Mouse (Mus musculus): ENCODE data around the gene C1qa. TPM values are rescaled to one million over a fixed set of nuclear protein-coding genes. Genes with fewer than 3 reads are reported as not detected.

C1qa gene
- total RNA-seq, 1 experiment, result not detected

DNA sequence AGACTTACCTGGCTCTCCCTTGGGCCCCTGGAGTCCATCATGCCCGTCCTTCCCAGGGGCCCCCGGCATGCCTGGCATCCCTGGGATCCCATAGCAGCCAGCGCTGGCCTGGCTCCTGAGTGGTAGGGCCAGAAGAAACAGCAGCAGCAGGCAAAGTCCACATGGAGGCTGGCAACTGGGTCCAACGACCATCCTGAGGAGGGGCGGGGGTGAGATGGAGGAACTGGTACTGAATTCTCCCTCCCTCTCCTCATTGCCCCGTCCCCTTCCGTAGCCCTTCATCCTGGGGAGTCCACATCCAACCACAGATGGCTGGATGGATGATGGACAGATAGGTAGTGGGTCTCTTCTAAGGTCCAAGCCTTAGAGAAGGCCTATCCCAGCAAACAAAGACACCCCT, 6.2 kb downstream of the C1qa start:
- no peaks in the 10 kb centered on the region for H3K9me3 ChIP-seq (ENCODE audit: control insufficient read depth, insufficient read depth, low read depth, low read length)
- no peak overlapping the region for H3K4me3 ChIP-seq (ENCODE audit: insufficient read depth in 1 of 2, low read depth in 1 of 2, low read length in 2 of 2, poor library complexity in 1 of 2, severe bottlenecking in 1 of 2)
- in situ Hi-C loops (cut with MboI; ENCODE audit: low sequenced_read_pairs in 2 of 2, unreplicated experiment in 2 of 2), result loop anchor here in 1 of 2 experiments (5.0 kb wide), 1 partner anchor 180 kb away; no protein-coding TSS in a partner anchor
- H3K4me1 ChIP-seq (ENCODE audit: control insufficient read depth in 2 of 2, insufficient read depth in 2 of 2, low read length in 2 of 2, poor library complexity in 1 of 2), result peaks cover 0 to 14% of the 10 kb centered on the region in 2 experiments; a peak in 1 of 4 replicates
- H3K9ac ChIP-seq (ENCODE audit: insufficient read depth, low read depth, low read length, poor library complexity, severe bottlenecking), result no peak overlapping the region
- no peak overlapping the region for H3K27ac ChIP-seq (ENCODE audit: insufficient read depth, low read depth, low read length, poor library complexity, severe bottlenecking)
- no peaks in the 10 kb centered on the region for H3K36me3 ChIP-seq (ENCODE audit: control insufficient read depth, insufficient read depth, low read length, poor library complexity, severe bottlenecking)
- no peak for DNase-seq (ENCODE audit: low read depth, low spot score)
- TF ChIP-seq ZC3H11A (IDR thresholded peaks at IDR 0.05; ENCODE audit: borderline replicate concordance, low read depth, low read length) (no peak), ZNF384 (IDR thresholded peaks at IDR 0.05; ENCODE audit: low read depth, low read length) (no peak), CHD2 (IDR thresholded peaks at IDR 0.05; ENCODE audit: low read depth, low read length) (no peak), HCFC1 (IDR thresholded peaks at IDR 0.05; ENCODE audit: borderline replicate concordance, insufficient read depth, low read length) (no peak), MAFK (IDR thresholded peaks at IDR 0.05; ENCODE audit: insufficient read depth, low read depth, low read length) (no peak)

DNA sequence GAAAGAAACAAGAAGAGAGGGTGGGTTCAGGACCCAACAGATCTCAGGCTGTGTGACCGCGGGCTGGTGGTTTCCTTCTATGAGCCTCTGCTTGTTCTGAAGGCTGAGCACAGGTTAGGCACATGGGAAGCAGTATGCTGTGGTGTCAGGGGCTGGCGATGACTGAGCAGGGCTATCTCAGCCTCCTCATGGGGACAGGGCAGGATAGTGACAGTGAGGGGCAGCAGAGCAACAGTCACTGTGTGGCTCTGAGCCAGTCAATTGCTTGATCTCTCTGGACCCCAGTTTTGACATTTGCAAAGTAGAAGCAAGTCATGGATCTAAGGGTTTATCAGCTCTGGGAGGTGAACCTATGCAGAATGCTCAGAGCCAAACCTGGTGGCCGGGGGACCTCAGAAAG, 7.5 kb downstream of the C1qa start:
- H3K27ac ChIP-seq (ENCODE audit: insufficient read depth, low read depth, low read length, poor library complexity, severe bottlenecking), result no peak overlapping the region
- peaks cover 0 to 14% of the 10 kb centered on the region in 2 experiments; a peak in 1 of 4 replicates for H3K4me1 ChIP-seq (ENCODE audit: control insufficient read depth in 2 of 2, insufficient read depth in 2 of 2, low read length in 2 of 2, poor library complexity in 1 of 2)
- no peak for TF ChIP-seq ZC3H11A (IDR thresholded peaks at IDR 0.05; ENCODE audit: borderline replicate concordance, low read depth, low read length)
- no peak for TF ChIP-seq ZNF384 (IDR thresholded peaks at IDR 0.05; ENCODE audit: low read depth, low read length)
- no peak for TF ChIP-seq HCFC1 (IDR thresholded peaks at IDR 0.05; ENCODE audit: borderline replicate concordance, insufficient read depth, low read length)
- TF ChIP-seq CHD2 (IDR thresholded peaks at IDR 0.05; ENCODE audit: low read depth, low read length), result no peak
- TF ChIP-seq MAFK (IDR thresholded peaks at IDR 0.05; ENCODE audit: insufficient read depth, low read depth, low read length), result no peak
- H3K4me3 ChIP-seq (ENCODE audit: insufficient read depth in 1 of 2, low read depth in 1 of 2, low read length in 2 of 2, poor library complexity in 1 of 2, severe bottlenecking in 1 of 2), result no peak overlapping the region
- no peaks in the 10 kb centered on the region for H3K36me3 ChIP-seq (ENCODE audit: control insufficient read depth, insufficient read depth, low read length, poor library complexity, severe bottlenecking)
- no peak overlapping the region for H3K9ac ChIP-seq (ENCODE audit: insufficient read depth, low read depth, low read length, poor library complexity, severe bottlenecking)
- in situ Hi-C loops (cut with MboI; ENCODE audit: low sequenced_read_pairs in 2 of 2, unreplicated experiment in 2 of 2), result loop anchor here in 1 of 2 experiments (5.0 kb wide), 1 partner anchor 181 kb away; no protein-coding TSS in a partner anchor
- H3K9me3 ChIP-seq (ENCODE audit: control insufficient read depth, insufficient read depth, low read depth, low read length), result no peaks in the 10 kb centered on the region
- no peak for DNase-seq (ENCODE audit: low read depth, low spot score)

DNA sequence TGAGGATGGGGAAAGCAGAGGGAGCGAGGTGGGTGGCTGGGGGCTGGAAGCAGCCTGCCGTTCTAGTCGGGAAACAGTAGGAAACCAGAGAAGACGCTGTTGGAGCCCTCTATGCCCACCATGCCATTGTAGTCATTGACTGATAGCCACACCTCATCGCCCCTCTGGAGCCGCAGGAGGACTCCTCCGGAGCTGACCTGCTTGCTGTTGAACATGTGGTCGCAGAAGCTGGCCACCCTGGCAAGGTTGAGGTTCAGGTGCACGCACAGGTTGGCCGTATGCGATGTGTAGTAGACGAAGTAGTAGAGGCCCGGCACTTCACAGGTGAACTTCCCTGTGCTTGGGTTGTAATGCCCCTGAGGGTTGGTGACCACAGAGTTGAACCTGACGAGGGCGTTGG, 8.6 kb downstream of the C1qa start:
- H3K4me3 ChIP-seq (ENCODE audit: insufficient read depth in 1 of 2, low read depth in 1 of 2, low read length in 2 of 2, poor library complexity in 1 of 2, severe bottlenecking in 1 of 2), result no peak overlapping the region
- H3K27ac ChIP-seq (ENCODE audit: insufficient read depth, low read depth, low read length, poor library complexity, severe bottlenecking), result no peak overlapping the region
- H3K36me3 ChIP-seq (ENCODE audit: control insufficient read depth, insufficient read depth, low read length, poor library complexity, severe bottlenecking), result no peaks in the 10 kb centered on the region
- peaks cover 0 to 8% of the 10 kb centered on the region in 2 experiments; a peak in 1 of 4 replicates for H3K4me1 ChIP-seq (ENCODE audit: control insufficient read depth in 2 of 2, insufficient read depth in 2 of 2, low read length in 2 of 2, poor library complexity in 1 of 2)
- in situ Hi-C loops (cut with MboI; ENCODE audit: low sequenced_read_pairs in 2 of 2, unreplicated experiment in 2 of 2), result loop anchor here in 1 of 2 experiments (5.0 kb wide), 1 partner anchor 182 kb away; no protein-coding TSS in a partner anchor
- DNase-seq (ENCODE audit: low read depth, low spot score), result no peak
- TF ChIP-seq ZC3H11A (IDR thresholded peaks at IDR 0.05; ENCODE audit: borderline replicate concordance, low read depth, low read length) (no peak), MAFK (IDR thresholded peaks at IDR 0.05; ENCODE audit: insufficient read depth, low read depth, low read length) (no peak), CHD2 (IDR thresholded peaks at IDR 0.05; ENCODE audit: low read depth, low read length) (no peak), ZNF384 (IDR thresholded peaks at IDR 0.05; ENCODE audit: low read depth, low read length) (no peak), HCFC1 (IDR thresholded peaks at IDR 0.05; ENCODE audit: borderline replicate concordance, insufficient read depth, low read length) (no peak)
- no peak overlapping the region for H3K9ac ChIP-seq (ENCODE audit: insufficient read depth, low read depth, low read length, poor library complexity, severe bottlenecking)
- H3K9me3 ChIP-seq (ENCODE audit: control insufficient read depth, insufficient read depth, low read depth, low read length), result no peaks in the 10 kb centered on the region

- H3K4me1 ChIP-seq (ENCODE audit: control insufficient read depth in 2 of 2, insufficient read depth in 2 of 2, low read length in 2 of 2, poor library complexity in 1 of 2), result no peaks in the 10 kb centered on the region
- no peak for TF ChIP-seq MAFK (IDR thresholded peaks at IDR 0.05; ENCODE audit: insufficient read depth, low read depth, low read length)
- no peak for TF ChIP-seq ZNF384 (IDR thresholded peaks at IDR 0.05; ENCODE audit: low read depth, low read length)
- no peak for TF ChIP-seq ZC3H11A (IDR thresholded peaks at IDR 0.05; ENCODE audit: borderline replicate concordance, low read depth, low read length)
- TF ChIP-seq CHD2 (IDR thresholded peaks at IDR 0.05; ENCODE audit: low read depth, low read length), result no peak
- TF ChIP-seq HCFC1 (IDR thresholded peaks at IDR 0.05; ENCODE audit: borderline replicate concordance, insufficient read depth, low read length), result no peak
- in situ Hi-C loops (cut with MboI; ENCODE audit: low sequenced_read_pairs in 2 of 2, unreplicated experiment in 2 of 2), result no loop called here
- no peak overlapping the region for H3K27ac ChIP-seq (ENCODE audit: insufficient read depth, low read depth, low read length, poor library complexity, severe bottlenecking)
- no peaks in the 10 kb centered on the region for H3K36me3 ChIP-seq (ENCODE audit: control insufficient read depth, insufficient read depth, low read length, poor library complexity, severe bottlenecking)
- no peak for DNase-seq (ENCODE audit: low read depth, low spot score)
- H3K9ac ChIP-seq (ENCODE audit: insufficient read depth, low read depth, low read length, poor library complexity, severe bottlenecking), result no peak overlapping the region
- no peak overlapping the region for H3K4me3 ChIP-seq (ENCODE audit: insufficient read depth in 1 of 2, low read depth in 1 of 2, low read length in 2 of 2, poor library complexity in 1 of 2, severe bottlenecking in 1 of 2)
- no peaks in the 10 kb centered on the region for H3K9me3 ChIP-seq (ENCODE audit: control insufficient read depth, insufficient read depth, low read depth, low read length)
Measured at GRCm38 (mm10) chr4:136887714-136888113, 10.9 kb downstream of the C1qa start.

Measured in ES-E14 (cell line).